Mouse (Mus musculus): ENCODE data around the gene Cnep1r1. TPM values are rescaled to one million over a fixed set of nuclear protein-coding genes. Genes with fewer than 3 reads are reported as not detected.

Cnep1r1 gene
- polyA plus RNA-seq, 1 experiment from 2014 or later: 49.7 TPM

DNA sequence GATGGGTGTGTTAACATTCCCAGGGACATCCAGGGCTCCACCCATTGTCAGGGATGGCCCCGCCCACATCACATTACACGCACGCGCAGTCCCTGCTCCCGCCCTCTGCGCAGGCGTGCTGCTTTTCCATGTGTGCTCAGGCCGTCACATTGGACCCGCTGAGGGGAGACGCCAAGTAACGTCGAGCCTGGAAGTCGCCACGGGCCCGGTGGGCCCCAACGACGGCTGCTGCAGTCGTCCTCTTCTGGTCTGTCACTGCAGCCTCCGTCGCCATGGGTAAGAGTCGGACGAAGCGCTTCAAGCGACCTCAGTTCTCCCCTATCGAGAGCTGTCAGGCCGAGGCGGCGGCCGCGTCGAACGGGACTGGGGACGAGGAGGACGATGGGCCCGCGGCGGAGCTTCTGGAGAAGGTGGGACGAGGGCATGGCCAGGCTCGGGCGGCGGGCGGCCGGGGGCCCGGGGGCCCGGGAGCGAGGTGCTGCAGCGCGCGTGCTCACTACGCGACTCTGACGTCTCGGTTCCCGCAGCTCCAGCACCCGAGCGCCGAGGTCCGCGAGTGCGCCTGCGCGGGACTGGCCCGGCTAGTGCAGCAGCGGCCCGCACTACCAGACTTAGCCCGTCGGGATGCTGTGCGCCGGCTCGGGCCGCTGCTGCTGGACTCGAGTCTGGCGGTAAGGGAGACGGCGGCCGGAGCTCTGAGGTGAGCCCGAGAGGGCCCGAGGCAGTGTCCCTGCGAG, 19.3 kb downstream of the Cnep1r1 start, which contains the start of gene Heatr3:
TSS of gene Heatr3 (plus strand) at position 108 of the 737 bp plus-strand sequence.
- WGBS: under 1% methylated on average over 79 of the region's 79 CpGs

DNA sequence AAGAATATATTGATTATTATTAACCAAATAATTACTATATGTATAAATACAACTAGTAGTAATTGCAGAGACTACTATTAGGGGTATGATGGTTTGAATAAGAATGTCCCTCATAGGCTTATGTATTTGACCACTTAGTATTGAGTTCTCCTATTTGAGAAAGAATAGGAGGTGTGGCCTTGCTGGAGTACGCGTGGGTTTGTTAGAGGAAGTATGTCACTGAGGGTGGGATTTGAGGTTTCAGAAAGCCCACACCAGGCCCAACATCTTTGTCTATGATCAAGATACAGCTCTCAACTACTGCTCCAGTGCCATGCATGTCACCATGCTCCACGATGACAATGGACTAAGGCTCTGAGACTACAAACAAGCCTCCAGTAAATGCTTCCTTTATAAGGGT, 20.7 kb downstream of the Cnep1r1 start:
- no peak for ATAC-seq (ENCODE audit: low FRiP score)
- Histone ChIP-seq H3K4me2 (replicated peaks) (no peak overlapping the region), H3K4me1 (peaks cover 13% of the 10 kb centered on the region), H3K9ac (no peak overlapping the region), H3K36me3 (peaks cover 40% of the 10 kb centered on the region), H3K4me3 (no peak overlapping the region), H3K27ac (no peak overlapping the region), H3K9me3 (replicated peaks) (no peaks in the 10 kb centered on the region), H3K27me3 (no peaks in the 10 kb centered on the region)
- WGBS: 99% methylated on average over 3 of the region's 3 CpGs

More for the DNA sequence above, 19.3 kb downstream of the Cnep1r1 start, which contains the start of gene Heatr3:
- H3K4me3 ChIP-seq: peak within 1 kb of the TSS; percentile 88
- peak within 1 kb of the TSS; percentile 94 for H3K27ac ChIP-seq
- H3K4me1 ChIP-seq: peaks cover 13% of the 10 kb centered on the region
- peak within 1 kb of the TSS; percentile 88 for H3K9ac ChIP-seq
- no peaks in the 10 kb centered on the region for H3K9me3 ChIP-seq (replicated peaks)
- peaks cover 46% of the 10 kb centered on the region for H3K36me3 ChIP-seq
- peak within 1 kb of the TSS; percentile 79 for H3K4me2 ChIP-seq (replicated peaks)
- ATAC-seq (ENCODE audit: low FRiP score): peak; percentile 98
- no peaks in the 10 kb centered on the region for H3K27me3 ChIP-seq

DNA sequence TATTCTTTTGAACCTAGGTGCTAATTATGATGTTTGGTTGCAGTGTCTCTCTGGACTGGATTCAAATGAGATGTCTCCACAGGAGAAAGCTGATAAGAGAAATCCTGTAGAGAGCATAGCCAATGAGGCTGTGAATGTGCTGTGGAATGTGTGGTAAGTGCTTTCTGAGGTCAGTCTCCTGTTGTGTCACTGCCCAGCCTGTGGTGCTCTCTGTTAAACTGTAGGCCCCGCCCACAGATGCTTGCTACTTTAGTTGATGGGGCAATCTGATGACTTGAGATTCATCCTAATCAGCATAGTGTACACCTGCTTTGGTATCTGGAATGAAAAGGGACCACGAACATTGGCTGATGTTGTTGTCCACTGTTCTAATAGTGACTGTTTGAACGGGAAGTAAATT, 23.1 kb downstream of the Cnep1r1 start:
- Histone ChIP-seq H3K4me3 (no peak overlapping the region), H3K4me2 (replicated peaks) (no peak overlapping the region), H3K27ac (no peak overlapping the region), H3K9me3 (replicated peaks) (no peaks in the 10 kb centered on the region), H3K27me3 (no peaks in the 10 kb centered on the region), H3K4me1 (peaks cover 13% of the 10 kb centered on the region), H3K9ac (no peak overlapping the region), H3K36me3 (peaks cover 39% of the 10 kb centered on the region)
- WGBS: 87% methylated on average over 3 of the region's 3 CpGs
- no peak for ATAC-seq (ENCODE audit: low FRiP score)

DNA sequence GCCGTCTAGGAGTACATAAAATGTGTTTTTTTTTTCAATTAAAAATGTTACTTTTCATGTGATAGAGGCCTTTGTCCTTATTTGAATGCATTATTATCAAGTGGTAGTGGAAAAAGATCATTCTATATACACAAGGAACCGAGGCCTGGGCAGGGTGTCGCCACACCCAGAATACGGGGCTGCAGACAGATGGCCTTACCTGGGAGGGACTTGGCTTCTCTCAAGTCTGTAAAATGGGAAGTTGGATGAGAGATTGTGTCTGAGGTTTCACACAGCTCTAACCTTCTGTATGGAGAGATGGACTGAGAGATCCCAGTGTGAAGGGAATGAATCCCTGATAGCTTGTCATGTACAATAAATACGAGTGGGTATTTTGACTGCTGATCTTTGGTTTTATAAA, 25.5 kb downstream of the Cnep1r1 start:
- peaks cover 7% of the 10 kb centered on the region; the same call in 1 of the 2 replicates for H3K4me1 ChIP-seq
- H3K27me3 ChIP-seq: no peaks in the 10 kb centered on the region
- H3K36me3 ChIP-seq: peaks cover 58% of the 10 kb centered on the region
- no peak for ATAC-seq (ENCODE audit: low FRiP score)
- H3K27ac ChIP-seq: no peak overlapping the region
- H3K4me3 ChIP-seq: no peak overlapping the region
- no peak overlapping the region for H3K9ac ChIP-seq
- 93% methylated on average over 5 of the region's 5 CpGs for WGBS
- H3K9me3 ChIP-seq (replicated peaks): no peaks in the 10 kb centered on the region
- H3K4me2 ChIP-seq (replicated peaks): no peak overlapping the region

DNA sequence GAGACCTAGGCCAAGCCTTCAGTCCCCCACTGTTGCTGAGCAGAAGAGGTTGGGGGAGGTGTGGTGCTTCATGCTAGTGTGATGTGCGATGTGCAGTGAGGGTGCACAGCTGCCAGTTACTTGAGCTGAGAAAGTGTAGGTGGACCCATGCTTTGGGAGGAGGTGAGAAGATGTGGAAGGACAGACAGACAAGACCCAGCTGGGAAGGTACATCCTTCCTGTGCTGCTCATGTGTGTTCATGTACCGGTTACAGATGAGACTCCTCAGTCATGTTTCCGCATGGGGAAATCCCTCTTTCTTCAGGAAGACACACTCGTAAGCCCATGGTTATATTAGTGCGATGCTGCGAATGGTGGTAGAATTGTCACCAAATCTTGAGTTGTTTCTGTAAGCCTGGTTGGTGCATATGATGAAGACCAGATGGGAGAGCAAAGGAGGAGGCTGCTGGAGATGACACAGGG, 32.4 kb downstream of the Cnep1r1 start:
- no peak overlapping the region for H3K4me2 ChIP-seq (replicated peaks)
- 96% methylated on average over 6 of the region's 6 CpGs for WGBS
- no peaks in the 10 kb centered on the region for H3K27me3 ChIP-seq
- peaks cover 64% of the 10 kb centered on the region for H3K36me3 ChIP-seq
- H3K4me3 ChIP-seq: no peak overlapping the region
- H3K4me1 ChIP-seq: no peaks in the 10 kb centered on the region
- ATAC-seq (ENCODE audit: low FRiP score): no peak
- no peak overlapping the region for H3K27ac ChIP-seq
- no peaks in the 10 kb centered on the region for H3K9me3 ChIP-seq (replicated peaks)
- no peak overlapping the region for H3K9ac ChIP-seq

DNA sequence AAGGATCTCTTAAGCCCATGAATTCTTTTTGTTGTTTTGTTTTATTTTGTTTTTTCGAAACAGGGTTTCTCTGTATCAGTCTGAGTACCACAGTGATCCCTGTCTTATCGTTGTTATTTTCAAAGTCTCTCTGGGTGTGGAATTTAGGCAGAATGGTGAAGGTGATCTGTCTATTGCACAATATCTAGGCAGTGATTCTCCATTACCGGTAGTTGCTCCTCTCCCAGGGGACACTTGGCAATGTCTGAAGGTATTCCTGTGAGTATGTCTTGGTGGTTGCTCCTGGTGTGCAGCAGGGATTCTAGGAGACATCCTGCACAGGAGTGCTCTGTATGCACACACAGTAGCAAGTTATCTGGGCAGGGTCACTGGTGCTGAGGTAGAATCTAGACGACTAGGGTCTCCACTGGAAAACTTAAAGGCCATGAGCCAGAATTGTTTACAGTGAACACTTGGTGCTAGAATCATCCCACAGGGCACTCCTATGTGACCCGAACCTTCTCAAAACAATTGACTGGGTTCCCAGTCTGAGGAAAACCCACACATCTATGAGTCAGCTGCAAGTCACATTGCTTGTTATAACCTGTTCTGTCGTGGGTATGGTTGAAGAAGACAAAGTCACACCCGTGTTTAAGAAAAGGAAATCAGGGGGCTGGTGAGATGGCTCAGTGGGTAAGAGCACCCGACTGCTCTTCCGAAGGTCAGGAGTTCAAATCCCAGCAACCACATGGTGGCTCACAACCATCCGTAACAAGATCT, 41.8 kb downstream of the Cnep1r1 start:
- WGBS: 90% methylated on average over 10 of the region's 10 CpGs
- Histone ChIP-seq H3K9me3 (replicated peaks) (no peaks in the 10 kb centered on the region), H3K36me3 (peaks cover 74% of the 10 kb centered on the region), H3K4me1 (no peaks in the 10 kb centered on the region), H3K4me3 (no peak overlapping the region), H3K4me2 (replicated peaks) (no peak overlapping the region), H3K27ac (no peak overlapping the region), H3K9ac (no peak overlapping the region), H3K27me3 (no peaks in the 10 kb centered on the region)
- no peak for ATAC-seq (ENCODE audit: low FRiP score)

DNA sequence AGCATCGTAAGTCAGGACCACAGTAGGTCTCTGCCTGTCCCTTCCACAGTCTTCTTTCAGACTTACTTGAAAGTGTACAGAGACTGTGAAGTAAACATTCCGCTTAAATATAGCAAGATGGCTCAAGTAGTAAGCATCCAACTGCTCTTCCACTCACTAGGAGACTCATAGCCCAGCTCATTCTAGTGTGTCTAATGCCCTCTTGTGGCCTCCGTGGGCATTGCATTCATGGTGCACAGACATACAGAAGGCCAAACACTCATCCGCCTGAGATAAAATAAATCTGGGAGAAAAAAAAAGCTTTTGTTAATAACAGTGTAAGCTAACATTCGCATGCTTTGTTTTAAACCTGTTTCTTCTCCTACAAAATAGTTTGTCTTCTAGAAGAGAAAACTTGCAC, 42.9 kb downstream of the Cnep1r1 start:
- H3K27ac ChIP-seq: no peak overlapping the region
- no peak overlapping the region for H3K4me2 ChIP-seq (replicated peaks)
- no peak overlapping the region for H3K4me3 ChIP-seq
- H3K27me3 ChIP-seq: no peaks in the 10 kb centered on the region
- no peaks in the 10 kb centered on the region for H3K9me3 ChIP-seq (replicated peaks)
- no peak for ATAC-seq (ENCODE audit: low FRiP score)
- H3K9ac ChIP-seq: no peak overlapping the region
- WGBS: 77% methylated on average over 5 of the region's 5 CpGs
- H3K36me3 ChIP-seq: peaks cover 73% of the 10 kb centered on the region
- no peaks in the 10 kb centered on the region for H3K4me1 ChIP-seq

DNA sequence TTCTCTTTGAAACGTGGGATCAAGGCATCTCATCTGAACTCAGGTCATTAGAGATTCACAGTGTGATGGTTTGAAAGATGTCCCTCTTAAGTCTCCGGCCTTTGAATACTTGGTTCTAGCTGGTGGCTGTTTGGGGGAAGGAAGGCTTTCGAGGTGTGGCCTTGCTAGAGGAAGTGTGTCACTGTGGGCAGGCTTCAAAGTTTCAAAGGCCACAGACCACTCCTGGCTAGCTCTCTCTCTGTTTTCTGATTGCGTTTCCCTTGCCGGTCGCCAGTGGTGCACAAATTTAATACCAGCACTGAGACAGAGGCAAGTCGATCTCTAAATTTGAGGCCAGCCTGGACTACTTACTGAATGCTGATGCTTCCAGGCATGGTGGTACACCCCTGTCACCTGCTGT, 56.7 kb downstream of the Cnep1r1 start:
- WGBS: 94% methylated on average over 7 of the region's 7 CpGs
- no peaks in the 10 kb centered on the region for H3K27me3 ChIP-seq
- H3K4me3 ChIP-seq: no peak overlapping the region
- no peaks in the 10 kb centered on the region for H3K4me1 ChIP-seq
- H3K36me3 ChIP-seq: peaks cover 19% of the 10 kb centered on the region
- H3K4me2 ChIP-seq (replicated peaks): no peak overlapping the region
- H3K27ac ChIP-seq: no peak overlapping the region
- no peaks in the 10 kb centered on the region for H3K9me3 ChIP-seq (replicated peaks)
- no peak overlapping the region for H3K9ac ChIP-seq
- ATAC-seq (ENCODE audit: low FRiP score): no peak

DNA sequence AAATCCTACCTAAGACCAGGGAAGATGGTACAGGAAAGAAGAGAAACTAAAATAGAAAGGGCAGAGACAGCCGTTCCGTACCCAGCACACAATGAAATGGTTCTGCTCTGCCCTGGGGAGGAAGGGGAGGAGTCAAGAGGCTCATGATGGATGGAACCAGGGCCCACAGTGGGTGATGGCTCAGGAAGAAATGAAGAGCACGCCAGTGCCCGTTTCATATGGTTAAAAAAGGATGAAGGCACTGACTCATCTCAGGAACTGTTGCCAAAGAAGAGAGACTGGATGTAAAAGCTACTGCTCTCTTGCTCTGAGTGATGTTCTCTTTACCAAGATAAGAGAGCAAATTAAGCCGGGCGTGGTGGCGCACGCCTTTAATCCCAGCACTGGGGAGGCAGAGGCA, 58.7 kb downstream of the Cnep1r1 start:
- 0 out of 2 replicates have a peak, but pooled peaks cover 8% of the 10 kb centered on the region for H3K36me3 ChIP-seq
- H3K27ac ChIP-seq: no peak overlapping the region
- no peak overlapping the region for H3K4me3 ChIP-seq
- WGBS: 93% methylated on average over 8 of the region's 8 CpGs
- no peaks in the 10 kb centered on the region for H3K4me1 ChIP-seq
- H3K9ac ChIP-seq: no peak overlapping the region
- no peak overlapping the region for H3K4me2 ChIP-seq (replicated peaks)
- no peak for ATAC-seq (ENCODE audit: low FRiP score)
- no peaks in the 10 kb centered on the region for H3K27me3 ChIP-seq
- no peaks in the 10 kb centered on the region for H3K9me3 ChIP-seq (replicated peaks)

DNA sequence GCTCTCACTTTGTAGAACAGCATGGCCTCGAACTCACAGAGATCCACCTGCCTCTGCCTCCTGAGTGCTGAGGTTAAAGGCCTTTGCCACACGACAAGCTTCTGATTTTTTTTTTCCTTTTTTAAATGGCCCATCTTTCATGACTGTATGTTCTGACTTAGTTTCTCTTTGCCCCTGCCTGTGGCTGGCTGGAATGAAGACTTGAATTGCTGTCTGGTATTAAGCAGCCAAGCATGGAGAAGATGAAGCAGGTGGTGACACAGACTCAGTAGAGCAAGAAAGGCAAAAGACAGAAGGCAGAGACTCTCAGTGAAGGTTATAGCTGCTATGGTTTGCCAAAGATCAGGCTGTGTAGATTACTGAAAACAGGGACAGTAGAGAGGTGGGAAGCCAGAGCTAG, 64.6 kb downstream of the Cnep1r1 start:
- H3K36me3 ChIP-seq: no peaks in the 10 kb centered on the region
- no peak overlapping the region for H3K4me2 ChIP-seq (replicated peaks)
- 82% methylated on average over 2 of the region's 2 CpGs for WGBS
- H3K4me1 ChIP-seq: no peaks in the 10 kb centered on the region
- H3K27ac ChIP-seq: no peak overlapping the region
- H3K9ac ChIP-seq: no peak overlapping the region
- no peak for ATAC-seq (ENCODE audit: low FRiP score)
- no peak overlapping the region for H3K4me3 ChIP-seq
- H3K27me3 ChIP-seq: no peaks in the 10 kb centered on the region
- H3K9me3 ChIP-seq (replicated peaks): no peaks in the 10 kb centered on the region
